Mouse (Mus musculus): Measurements from ENCODE around the gene Cyp2j12.
"Not testable (repeated sequence)": the region's sequence is repeated elsewhere in the genome, so short reads cannot be mapped to it uniquely, and the experiment has no call there.

Cyp2j12 gene

GRCm38 (mm10) chr4:96140732-96141467, at the start of gene Cyp2j12:
Cyp2j12 (minus strand) TSS chr4:96141152.
- in situ Hi-C loops (cut with MboI, MseI), result loop anchor here (10.0 kb wide), 1 partner anchor 554 kb away; no protein-coding TSS in a partner anchor

- in situ Hi-C loops (cut with MboI, MseI), result not testable (repeated sequence)
Measured at GRCm38 (mm10) chr4:96189321-96189720, 48.4 kb upstream of the Cyp2j12 start.

GRCm38 (mm10) chr4:96188671-96189070, 47.7 kb upstream of the Cyp2j12 start:
- in situ Hi-C loops (cut with MboI, MseI), result not testable (repeated sequence)

GRCm38 (mm10) chr4:96188146-96188545, 47.2 kb upstream of the Cyp2j12 start:
- in situ Hi-C loops (cut with MboI, MseI), result not testable (repeated sequence)

- in situ Hi-C loops (cut with MboI, MseI), result not testable (repeated sequence)
Measured at GRCm38 (mm10) chr4:96184716-96185115, 43.8 kb upstream of the Cyp2j12 start.

GRCm38 (mm10) chr4:96162839-96163238, 21.9 kb upstream of the Cyp2j12 start:
- in situ Hi-C loops (cut with MboI, MseI), result no loop called here

- in situ Hi-C loops (cut with MboI, MseI), result no loop called here
Measured at GRCm38 (mm10) chr4:96161575-96161974, 20.6 kb upstream of the Cyp2j12 start.

- in situ Hi-C loops (cut with MboI, MseI), result no loop called here
Measured at GRCm38 (mm10) chr4:96139226-96139625, 1.7 kb downstream of the Cyp2j12 start.

- in situ Hi-C loops (cut with MboI, MseI), result no loop called here
Measured at GRCm38 (mm10) chr4:96134246-96134645, 6.7 kb downstream of the Cyp2j12 start.

GRCm38 (mm10) chr4:96096841-96097240, 44.1 kb downstream of the Cyp2j12 start:
- in situ Hi-C loops (cut with MboI, MseI), result no loop called here

- in situ Hi-C loops (cut with MboI, MseI), result no loop called here
Measured at GRCm38 (mm10) chr4:96091869-96092268, 49.1 kb downstream of the Cyp2j12 start.

- in situ Hi-C loops (cut with MboI, MseI), result not testable (repeated sequence)
Measured at GRCm38 (mm10) chr4:96089356-96090048, 51.5 kb downstream of the Cyp2j12 start.

- in situ Hi-C loops (cut with MboI, MseI), result no loop called here
Measured at GRCm38 (mm10) chr4:96078308-96078707, 62.6 kb downstream of the Cyp2j12 start.

GRCm38 (mm10) chr4:96077261-96078125, 63.5 kb downstream of the Cyp2j12 start, which contains the start of gene Cyp2j13:
Cyp2j13 (minus strand) TSS chr4:96077546.
- in situ Hi-C loops (cut with MboI, MseI), result no loop called here

GRCm38 (mm10) chr4:96062045-96062444, 78.9 kb downstream of the Cyp2j12 start:
- in situ Hi-C loops (cut with MboI, MseI), result no loop called here

GRCm38 (mm10) chr4:96060106-96060505, 80.8 kb downstream of the Cyp2j12 start:
- in situ Hi-C loops (cut with MboI, MseI), result no loop called here
